Mouse (Mus musculus): Measurements from ENCODE around the gene Lrrfip1. TPM values are rescaled to one million over a fixed set of nuclear protein-coding genes. Genes with fewer than 3 reads are reported as not detected.

The Lrrfip1 gene
- polyA plus RNA-seq, 1 experiment from 2014 or later = 50.8 TPM

GRCm38 (mm10) chr1:91006037-91006436, 7.5 kb downstream of the Lrrfip1 start:
- H3K9ac ChIP-seq (replicated peaks; ENCODE audit: low read length) = no peak overlapping the region
- 67% methylated on average over 5 of the region's 5 CpGs for WGBS
- no peaks in the 10 kb centered on the region for H3K9me3 ChIP-seq (ENCODE audit: low read length)
- H3K27ac ChIP-seq (ENCODE audit: low read length) = no peak overlapping the region
- H3K36me3 ChIP-seq (ENCODE audit: insufficient read depth, low read length) = no peaks in the 10 kb centered on the region
- no peak for ATAC-seq (ENCODE audit: low FRiP score, low TSS enrichment)
- H3K4me2 ChIP-seq (replicated peaks; ENCODE audit: low read depth, low read length) = no peak overlapping the region
- H3K27me3 ChIP-seq (ENCODE audit: insufficient read depth, low read length) = no peaks in the 10 kb centered on the region
- no peaks in the 10 kb centered on the region for H3K4me1 ChIP-seq (ENCODE audit: insufficient read depth, low read length)
- no peak overlapping the region for H3K4me3 ChIP-seq (ENCODE audit: low read length)

- H3K4me2 ChIP-seq (replicated peaks; ENCODE audit: low read depth, low read length) = no peak overlapping the region
- no peaks in the 10 kb centered on the region for H3K27me3 ChIP-seq (ENCODE audit: insufficient read depth, low read length)
- no peak for ATAC-seq (ENCODE audit: low FRiP score, low TSS enrichment)
- 74% methylated on average over 9 of the region's 9 CpGs for WGBS
- H3K9me3 ChIP-seq (ENCODE audit: low read length) = no peaks in the 10 kb centered on the region
- H3K27ac ChIP-seq (ENCODE audit: low read length) = no peak overlapping the region
- H3K4me1 ChIP-seq (ENCODE audit: insufficient read depth, low read length) = peaks cover 6% of the 10 kb centered on the region; the same call in 1 of the 2 replicates
- no peaks in the 10 kb centered on the region for H3K36me3 ChIP-seq (ENCODE audit: insufficient read depth, low read length)
- no peak overlapping the region for H3K9ac ChIP-seq (replicated peaks; ENCODE audit: low read length)
- no peak overlapping the region for H3K4me3 ChIP-seq (ENCODE audit: low read length)
Measured at GRCm38 (mm10) chr1:91006708-91007107, 8.2 kb downstream of the Lrrfip1 start.

GRCm38 (mm10) chr1:91008147-91008682, 9.7 kb downstream of the Lrrfip1 start:
- H3K4me1 ChIP-seq (ENCODE audit: insufficient read depth, low read length) = peaks cover 19% of the 10 kb centered on the region
- H3K36me3 ChIP-seq (ENCODE audit: insufficient read depth, low read length) = no peaks in the 10 kb centered on the region
- ATAC-seq (ENCODE audit: low FRiP score, low TSS enrichment) = no peak
- no peaks in the 10 kb centered on the region for H3K27me3 ChIP-seq (ENCODE audit: insufficient read depth, low read length)
- no peak overlapping the region for H3K27ac ChIP-seq (ENCODE audit: low read length)
- 90% methylated on average over 14 of the region's 14 CpGs for WGBS
- no peak overlapping the region for H3K9ac ChIP-seq (replicated peaks; ENCODE audit: low read length)
- H3K4me2 ChIP-seq (replicated peaks; ENCODE audit: low read depth, low read length) = no peak overlapping the region
- no peak overlapping the region for H3K4me3 ChIP-seq (ENCODE audit: low read length)
- H3K9me3 ChIP-seq (ENCODE audit: low read length) = no peaks in the 10 kb centered on the region

- Histone ChIP-seq H3K4me1 (ENCODE audit: insufficient read depth, low read length) (peaks cover 19% of the 10 kb centered on the region), H3K27ac (ENCODE audit: low read length) (no peak overlapping the region), H3K9me3 (ENCODE audit: low read length) (no peaks in the 10 kb centered on the region), H3K4me3 (ENCODE audit: low read length) (no peak overlapping the region), H3K27me3 (ENCODE audit: insufficient read depth, low read length) (no peaks in the 10 kb centered on the region), H3K9ac (replicated peaks; ENCODE audit: low read length) (no peak overlapping the region), H3K4me2 (replicated peaks; ENCODE audit: low read depth, low read length) (no peak overlapping the region), H3K36me3 (ENCODE audit: insufficient read depth, low read length) (no peaks in the 10 kb centered on the region)
- WGBS = 89% methylated on average over 9 of the region's 9 CpGs
- ATAC-seq (ENCODE audit: low FRiP score, low TSS enrichment) = no peak
Measured at GRCm38 (mm10) chr1:91008746-91009145, 10.2 kb downstream of the Lrrfip1 start.

GRCm38 (mm10) chr1:91009266-91009665, 10.7 kb downstream of the Lrrfip1 start:
- 88% methylated on average over 6 of the region's 6 CpGs for WGBS
- Histone ChIP-seq H3K36me3 (ENCODE audit: insufficient read depth, low read length) (no peaks in the 10 kb centered on the region), H3K4me1 (ENCODE audit: insufficient read depth, low read length) (peaks cover 19% of the 10 kb centered on the region), H3K27ac (ENCODE audit: low read length) (no peak overlapping the region), H3K27me3 (ENCODE audit: insufficient read depth, low read length) (no peaks in the 10 kb centered on the region), H3K4me2 (replicated peaks; ENCODE audit: low read depth, low read length) (no peak overlapping the region), H3K9ac (replicated peaks; ENCODE audit: low read length) (no peak overlapping the region), H3K4me3 (ENCODE audit: low read length) (no peak overlapping the region), H3K9me3 (ENCODE audit: low read length) (no peaks in the 10 kb centered on the region)
- no peak for ATAC-seq (ENCODE audit: low FRiP score, low TSS enrichment)

GRCm38 (mm10) chr1:91010216-91010615, 11.7 kb downstream of the Lrrfip1 start:
- no peaks in the 10 kb centered on the region for H3K27me3 ChIP-seq (ENCODE audit: insufficient read depth, low read length)
- ATAC-seq (ENCODE audit: low FRiP score, low TSS enrichment) = no peak
- no peaks in the 10 kb centered on the region for H3K9me3 ChIP-seq (ENCODE audit: low read length)
- 77% methylated on average over 7 of the region's 7 CpGs for WGBS
- no peak overlapping the region for H3K9ac ChIP-seq (replicated peaks; ENCODE audit: low read length)
- H3K4me2 ChIP-seq (replicated peaks; ENCODE audit: low read depth, low read length) = no peak overlapping the region
- no peaks in the 10 kb centered on the region for H3K36me3 ChIP-seq (ENCODE audit: insufficient read depth, low read length)
- no peak overlapping the region for H3K4me3 ChIP-seq (ENCODE audit: low read length)
- peaks cover 19% of the 10 kb centered on the region for H3K4me1 ChIP-seq (ENCODE audit: insufficient read depth, low read length)
- H3K27ac ChIP-seq (ENCODE audit: low read length) = no peak overlapping the region

- Histone ChIP-seq H3K9me3 (ENCODE audit: low read length) (no peaks in the 10 kb centered on the region), H3K27me3 (ENCODE audit: insufficient read depth, low read length) (no peaks in the 10 kb centered on the region), H3K27ac (ENCODE audit: low read length) (no peak overlapping the region), H3K4me3 (ENCODE audit: low read length) (no peak overlapping the region), H3K36me3 (ENCODE audit: insufficient read depth, low read length) (no peaks in the 10 kb centered on the region), H3K4me1 (ENCODE audit: insufficient read depth, low read length) (peaks cover 19% of the 10 kb centered on the region), H3K4me2 (replicated peaks; ENCODE audit: low read depth, low read length) (no peak overlapping the region), H3K9ac (replicated peaks; ENCODE audit: low read length) (no peak overlapping the region)
- WGBS = 74% methylated on average over 2 of the region's 2 CpGs
- no peak for ATAC-seq (ENCODE audit: low FRiP score, low TSS enrichment)
Measured at GRCm38 (mm10) chr1:91010716-91011115, 12.2 kb downstream of the Lrrfip1 start.

- Histone ChIP-seq H3K27ac (ENCODE audit: low read length) (no peak overlapping the region), H3K4me3 (ENCODE audit: low read length) (no peak overlapping the region), H3K9me3 (ENCODE audit: low read length) (no peaks in the 10 kb centered on the region), H3K9ac (replicated peaks; ENCODE audit: low read length) (no peak overlapping the region), H3K36me3 (ENCODE audit: insufficient read depth, low read length) (no peaks in the 10 kb centered on the region), H3K27me3 (ENCODE audit: insufficient read depth, low read length) (no peaks in the 10 kb centered on the region), H3K4me1 (ENCODE audit: insufficient read depth, low read length) (peaks cover 19% of the 10 kb centered on the region), H3K4me2 (replicated peaks; ENCODE audit: low read depth, low read length) (no peak overlapping the region)
- no peak for ATAC-seq (ENCODE audit: low FRiP score, low TSS enrichment)
- 79% methylated on average over 3 of the region's 3 CpGs for WGBS
Measured at GRCm38 (mm10) chr1:91011336-91011735, 12.8 kb downstream of the Lrrfip1 start.

GRCm38 (mm10) chr1:91013803-91014202, 15.3 kb downstream of the Lrrfip1 start:
- Histone ChIP-seq H3K27ac (ENCODE audit: low read length) (no peak overlapping the region), H3K4me1 (ENCODE audit: insufficient read depth, low read length) (peaks cover 30% of the 10 kb centered on the region), H3K36me3 (ENCODE audit: insufficient read depth, low read length) (no peaks in the 10 kb centered on the region), H3K9ac (replicated peaks; ENCODE audit: low read length) (no peak overlapping the region), H3K9me3 (ENCODE audit: low read length) (no peaks in the 10 kb centered on the region), H3K4me2 (replicated peaks; ENCODE audit: low read depth, low read length) (no peak overlapping the region), H3K27me3 (ENCODE audit: insufficient read depth, low read length) (no peaks in the 10 kb centered on the region), H3K4me3 (ENCODE audit: low read length) (no peak overlapping the region)
- 75% methylated on average over 3 of the region's 3 CpGs for WGBS
- ATAC-seq (ENCODE audit: low FRiP score, low TSS enrichment) = no peak

- no peak overlapping the region for H3K27ac ChIP-seq (ENCODE audit: low read length)
- 67% methylated on average over 7 of the region's 7 CpGs for WGBS
Measured at GRCm38 (mm10) chr1:91015571-91015970, 17.0 kb downstream of the Lrrfip1 start.

More at GRCm38 (mm10) chr1:91015571-91015970, 17.0 kb downstream of the Lrrfip1 start:
- Histone ChIP-seq H3K36me3 (ENCODE audit: insufficient read depth, low read length) (no peaks in the 10 kb centered on the region), H3K4me1 (ENCODE audit: insufficient read depth, low read length) (peaks cover 30% of the 10 kb centered on the region), H3K4me2 (replicated peaks; ENCODE audit: low read depth, low read length) (no peak overlapping the region), H3K9ac (replicated peaks; ENCODE audit: low read length) (no peak overlapping the region), H3K27me3 (ENCODE audit: insufficient read depth, low read length) (no peaks in the 10 kb centered on the region), H3K4me3 (ENCODE audit: low read length) (no peak overlapping the region), H3K9me3 (ENCODE audit: low read length) (no peaks in the 10 kb centered on the region)
- no peak for ATAC-seq (ENCODE audit: low FRiP score, low TSS enrichment)

Measured in kidney, embryonic 16.5 days (tissue).